ENCODE assay signal across 9 mouse cellular contexts in genomic region chr13:98390771-98391634, GRCm38 (mm10). TPM values are rescaled to one million over a fixed set of nuclear protein-coding genes. Genes with fewer than 3 reads are reported as not detected.
DNase-seq lines count a peak whose midpoint lies in the region; ATAC-seq and TF ChIP-seq lines count a peak whose summit lies in the region.
"Had no signal": no experiment of that assay in that cellular context is flagged by ENCODE, and none has a peak within 500 bp of the region (broad histone marks: within the 10 kb centered on the region; RNA-seq: fewer than 3 reads in every experiment).

No protein-coding gene starts in this region.

- no peak; the same call in 1 of the 2 replicates for ATAC-seq in heart, embryonic 13.5 days (ENCODE audit: extremely low read depth, insufficient number of reproducible peaks, low FRiP score, low TSS enrichment)
- no peak for ATAC-seq in midbrain, postnatal 0 days (ENCODE audit: low FRiP score)

- H3K4me2 ChIP-seq in heart, embryonic 13.5 days, result peak overlapping the region; percentile 88
- H3K4me2 ChIP-seq in midbrain, postnatal 0 days (ENCODE audit: low read depth, low read length, poor library complexity, severe bottlenecking), result peak overlapping the region; percentile 90

- no peak overlapping the region for H3K27ac ChIP-seq in heart, embryonic 13.5 days (replicated peaks)
- H3K27ac ChIP-seq in midbrain, postnatal 0 days (ENCODE audit: low read depth, low read length), result no peak overlapping the region
- H3K27ac ChIP-seq: macrophage had no signal

- H3K4me3 ChIP-seq in heart, embryonic 13.5 days, result peak overlapping the region; percentile 59
- peak overlapping the region; percentile 49 for H3K4me3 ChIP-seq in midbrain, postnatal 0 days (ENCODE audit: low read depth, low read length)

- intact Hi-C loops in left cerebral cortex, postnatal 4 days (cut with DNase I), result no loop called here
- intact Hi-C loops in left cerebral cortex, postnatal 36 days (cut with DNase I), result no loop called here
- intact Hi-C loops in left cerebral cortex, postnatal 25 days (cut with DNase I), result no loop called here

- 1% methylated on average over 67 of the region's 68 CpGs for WGBS in heart, embryonic 13.5 days
- under 1% methylated on average over 66 of the region's 68 CpGs for WGBS in midbrain, postnatal 0 days

- peaks cover 5% of the 10 kb centered on the region; the same call in 1 of the 2 replicates for H3K9me3 ChIP-seq in heart, embryonic 13.5 days
- H3K9me3 ChIP-seq in midbrain, postnatal 0 days (ENCODE audit: low read length), result peaks cover 5% of the 10 kb centered on the region; the same call in 1 of the 2 replicates

- H3K27me3 ChIP-seq in heart, embryonic 13.5 days (replicated peaks), result peaks cover 88% of the 10 kb centered on the region
- peaks cover 45% of the 10 kb centered on the region for H3K27me3 ChIP-seq in midbrain, postnatal 0 days (ENCODE audit: insufficient read depth, low read length)

- H3K9ac ChIP-seq in heart, embryonic 13.5 days, result peak overlapping the region; percentile 74
- peak overlapping the region; percentile 19; the same call in 1 of the 2 replicates for H3K9ac ChIP-seq in midbrain, postnatal 0 days (replicated peaks; ENCODE audit: low read length, poor library complexity, severe bottlenecking)

- no peak for TF ChIP-seq CTCF in midbrain, postnatal 0 days (IDR thresholded peaks at IDR 0.05)

- H3K4me1 ChIP-seq in heart, embryonic 13.5 days, result peaks cover 27% of the 10 kb centered on the region
- H3K4me1 ChIP-seq in midbrain, postnatal 0 days (ENCODE audit: insufficient read depth, low read length), result no peaks in the 10 kb centered on the region

- H3K36me3 ChIP-seq in heart, embryonic 13.5 days, result no peaks in the 10 kb centered on the region
- no peaks in the 10 kb centered on the region for H3K36me3 ChIP-seq in midbrain, postnatal 0 days (ENCODE audit: insufficient read depth, low read length)

- DNase-seq in left cerebral cortex, postnatal 4 days, result peak; percentile 43
- DNase-seq in left cerebral cortex, postnatal 36 days (ENCODE audit: low spot score in 2 of 2), result no peak
- DNase-seq in embryo, embryonic 10 days (ENCODE audit: low spot score), result peak; percentile 85
- peak; percentile 10 to 36 for DNase-seq in kidney, postnatal 25 days
- peak; percentile 26 for DNase-seq in midbrain, postnatal 0 days (ENCODE audit: low spot score)
- DNase-seq in left cerebral cortex, postnatal 25 days (ENCODE audit: low spot score in 2 of 2), result no peak
- no peak for DNase-seq in cerebellum, postnatal 36 days

RNA-seq across cellular contexts. Expression of gene Foxd1, which starts 37.0 kb away (rescaled TPM):
- total RNA-seq in left cerebral cortex, postnatal 4 days (2021), result 1 to 10 TPM; 2.2 to 2.3 TPM
- total RNA-seq in left cerebral cortex, postnatal 36 days (2021), result 1 to 10 TPM; 1.1 to 2.1 TPM
- polyA plus RNA-seq in heart, embryonic 13.5 days (2015; fragmentation: Nextera tagmentation; extraction: Ambion mirVana), result 0.04 TPM in 2 replicates
- total RNA-seq in midbrain, postnatal 0 days (2014; rRNA removed), result 2.4 and 2.5 TPM in 2 replicates
- polyA plus RNA-seq in midbrain, postnatal 0 days (2015; fragmentation: Nextera tagmentation; extraction: Ambion mirVana), result 0.59 and 0.74 TPM in 2 replicates
- 1 to 10 TPM in 1 of 2 experiments, under 1 TPM in 1; 0.92 to 1.6 TPM for total RNA-seq in left cerebral cortex, postnatal 25 days (2021)
- polyA plus RNA-seq: macrophage had no signal

Comparison
In these comparisons a context has a peak if more than half of its experiments do, and no peak if none do; other contexts are left out.
1. DNase-seq: peak in left cerebral cortex, postnatal 4 days (single experiment), embryo, embryonic 10 days (single experiment), kidney, postnatal 25 days (2 of 2) and midbrain, postnatal 0 days (single experiment); none in left cerebral cortex, postnatal 36 days (0 of 2), left cerebral cortex, postnatal 25 days (0 of 2) and cerebellum, postnatal 36 days (0 of 2).